ENCODE assay signal across 8 mouse cellular contexts in genomic region chr7:110981036-110981435, GRCm38 (mm10). TPM values are rescaled to one million over a fixed set of nuclear protein-coding genes. Genes with fewer than 3 reads are reported as not detected.
DNase-seq lines count a peak whose midpoint lies in the region; ATAC-seq and TF ChIP-seq lines count a peak whose summit lies in the region.
"Had no signal": no experiment of that assay in that cellular context is flagged by ENCODE, and none has a peak within 500 bp of the region (broad histone marks: within the 10 kb centered on the region; RNA-seq: fewer than 3 reads in every experiment).

No protein-coding gene starts in this region.

- peak overlapping the region; percentile 54 for H3K4me2 ChIP-seq in kidney, embryonic 15.5 days
- peak overlapping the region; percentile 45 for H3K4me2 ChIP-seq in lung, embryonic 15.5 days

- DNase-seq in kidney, postnatal 36 days, result no peak
- DNase-seq in left cerebral cortex, adult 18-20 months (ENCODE audit: low spot score in 2 of 2), result no peak
- no peak for DNase-seq in left cerebral cortex, adult 9 months (ENCODE audit: low spot score in 2 of 2)
- DNase-seq: adrenal gland, postnatal 36 days had no signal

- peak overlapping the region; percentile 93 for H3K27ac ChIP-seq in kidney, embryonic 15.5 days
- H3K27ac ChIP-seq in brown adipose tissue, adult 24 weeks (replicated peaks; ENCODE audit: low read depth, low read length), result no peak overlapping the region
- H3K27ac ChIP-seq in embryonic fibroblast, embryonic 13.5 days (ENCODE audit: insufficient read depth, low read length), result no peak overlapping the region
- peak overlapping the region; percentile 94 for H3K27ac ChIP-seq in lung, embryonic 15.5 days

- H3K36me3 ChIP-seq in kidney, embryonic 15.5 days, result no peaks in the 10 kb centered on the region
- no peaks in the 10 kb centered on the region for H3K36me3 ChIP-seq in lung, embryonic 15.5 days

- 0 out of 2 replicates have a peak, but pooled peaks have one; percentile 4 for ATAC-seq in kidney, embryonic 15.5 days (replicated peaks; ENCODE audit: low FRiP score)
- peak; percentile 72 for ATAC-seq in lung, embryonic 15.5 days (ENCODE audit: borderline replicate concordance, extremely low read depth, low FRiP score, low TSS enrichment)

- no peaks in the 10 kb centered on the region for H3K27me3 ChIP-seq in kidney, embryonic 15.5 days
- H3K27me3 ChIP-seq in lung, embryonic 15.5 days, result no peaks in the 10 kb centered on the region

- TF ChIP-seq POLR2A in embryonic fibroblast, embryonic 13.5 days (IDR thresholded peaks at IDR 0.05; ENCODE audit: low read depth, low read length), result no peak

- H3K9ac ChIP-seq in kidney, embryonic 15.5 days, result 0 out of 2 replicates have a peak overlapping the region, but pooled peaks have one; percentile 12
- no peak overlapping the region for H3K9ac ChIP-seq in lung, embryonic 15.5 days

- WGBS in kidney, embryonic 15.5 days, result 38% methylated on average over 8 of the region's 8 CpGs
- 19% methylated on average over 8 of the region's 8 CpGs for WGBS in lung, embryonic 15.5 days

- no peak for TF ChIP-seq CTCF in embryonic fibroblast, embryonic 13.5 days (IDR thresholded peaks at IDR 0.05; ENCODE audit: borderline replicate concordance, insufficient read depth, low read length)

- no peaks in the 10 kb centered on the region for H3K9me3 ChIP-seq in kidney, embryonic 15.5 days (replicated peaks)
- no peaks in the 10 kb centered on the region for H3K9me3 ChIP-seq in lung, embryonic 15.5 days

- peaks cover 39% of the 10 kb centered on the region for H3K4me1 ChIP-seq in kidney, embryonic 15.5 days
- H3K4me1 ChIP-seq in brown adipose tissue, adult 24 weeks (ENCODE audit: control insufficient read depth, insufficient read depth, insufficient read length, low read length), result 0 out of 2 replicates have a peak, but pooled peaks cover 3% of the 10 kb centered on the region
- no peaks in the 10 kb centered on the region for H3K4me1 ChIP-seq in embryonic fibroblast, embryonic 13.5 days (ENCODE audit: control insufficient read depth, insufficient read depth, low read length)
- peaks cover 54% of the 10 kb centered on the region for H3K4me1 ChIP-seq in lung, embryonic 15.5 days

- peak overlapping the region; percentile 34 for H3K4me3 ChIP-seq in kidney, embryonic 15.5 days (replicated peaks)
- H3K4me3 ChIP-seq in brown adipose tissue, adult 24 weeks (ENCODE audit: insufficient read depth, low read depth, low read length), result peak overlapping the region; percentile 41
- H3K4me3 ChIP-seq in embryonic fibroblast, embryonic 13.5 days (ENCODE audit: insufficient read depth, low read length), result 0 out of 2 replicates have a peak overlapping the region, but pooled peaks have one; percentile 10
- peak overlapping the region; percentile 31 for H3K4me3 ChIP-seq in lung, embryonic 15.5 days

RNA-seq across cellular contexts. Expression of gene Mrvi1, which starts 1.2 kb away (rescaled TPM):
- polyA plus RNA-seq in kidney, embryonic 15.5 days (2015; fragmentation: Nextera tagmentation; extraction: Ambion mirVana), result 11.1 and 15.8 TPM in 2 replicates
- polyA plus RNA-seq in brown adipose tissue, adult 24 weeks (2012; ENCODE audit: insufficient read depth, insufficient read length, missing spikeins), result 1.5 and 2.0 TPM in 2 replicates
- 6.4 and 12.0 TPM in 2 replicates for polyA plus RNA-seq in embryonic fibroblast, embryonic 13.5 days (2011; ENCODE audit: insufficient read length, low read depth, missing spikeins)
- 9.1 and 10.0 TPM in 2 replicates for polyA plus RNA-seq in lung, embryonic 15.5 days (2015; fragmentation: Nextera tagmentation; extraction: Ambion mirVana)
- total RNA-seq in left cerebral cortex, adult 18-20 months (2021), result 1 to 10 TPM; 2.7 to 3.3 TPM

RNA-seq across cellular contexts. Expression of gene Ctr9, which starts 47.7 kb away (rescaled TPM):
- polyA plus RNA-seq in kidney, embryonic 15.5 days (2015; fragmentation: Nextera tagmentation; extraction: Ambion mirVana), result 71.6 and 78.1 TPM in 2 replicates
- 20.2 and 22.3 TPM in 2 replicates for polyA plus RNA-seq in brown adipose tissue, adult 24 weeks (2012; ENCODE audit: insufficient read depth, insufficient read length, missing spikeins)
- 41.9 and 42.3 TPM in 2 replicates for polyA plus RNA-seq in embryonic fibroblast, embryonic 13.5 days (2011; ENCODE audit: insufficient read length, low read depth, missing spikeins)
- polyA plus RNA-seq in lung, embryonic 15.5 days (2015; fragmentation: Nextera tagmentation; extraction: Ambion mirVana), result 56.3 and 66.7 TPM in 2 replicates
- total RNA-seq in left cerebral cortex, adult 18-20 months (2021), result 10 to 100 TPM; 37.1 to 39.5 TPM

Comparison
In these comparisons a context has a peak if more than half of its experiments do, and no peak if none do; other contexts are left out.
1. H3K27ac ChIP-seq: peak in kidney, embryonic 15.5 days (single experiment) and lung, embryonic 15.5 days (single experiment); none in brown adipose tissue, adult 24 weeks (single experiment) and embryonic fibroblast, embryonic 13.5 days (single experiment).
2. Peak in every context shown above with its lines, with median percentiles within 50 percentile points of each other: H3K4me3 ChIP-seq.